Mouse (Mus musculus) adrenal gland, postnatal 14 days (tissue): ENCODE results near the gene Sema3b. TPM values are rescaled to one million over a fixed set of nuclear protein-coding genes. Genes with fewer than 3 reads are reported as not detected.
"Not testable (repeated sequence)": the region's sequence is repeated elsewhere in the genome, so short reads cannot be mapped to it uniquely, and the experiment has no call there.

ENCODE experiments used
- DNase-seq: peaks from one replicate; pipeline ENCODE4 v3.0.0; 2021; ENCODE audit warnings: mixed read lengths
- total RNA-seq: library from RNA; stranded (reverse); gene quantifications from 2 replicates; pipeline ENCODE4 v1.2.3, GENCODE M21; 2021

The Sema3b gene
- total RNA-seq, 1 experiment from 2014 or later, result 8.3 TPM

DNA sequence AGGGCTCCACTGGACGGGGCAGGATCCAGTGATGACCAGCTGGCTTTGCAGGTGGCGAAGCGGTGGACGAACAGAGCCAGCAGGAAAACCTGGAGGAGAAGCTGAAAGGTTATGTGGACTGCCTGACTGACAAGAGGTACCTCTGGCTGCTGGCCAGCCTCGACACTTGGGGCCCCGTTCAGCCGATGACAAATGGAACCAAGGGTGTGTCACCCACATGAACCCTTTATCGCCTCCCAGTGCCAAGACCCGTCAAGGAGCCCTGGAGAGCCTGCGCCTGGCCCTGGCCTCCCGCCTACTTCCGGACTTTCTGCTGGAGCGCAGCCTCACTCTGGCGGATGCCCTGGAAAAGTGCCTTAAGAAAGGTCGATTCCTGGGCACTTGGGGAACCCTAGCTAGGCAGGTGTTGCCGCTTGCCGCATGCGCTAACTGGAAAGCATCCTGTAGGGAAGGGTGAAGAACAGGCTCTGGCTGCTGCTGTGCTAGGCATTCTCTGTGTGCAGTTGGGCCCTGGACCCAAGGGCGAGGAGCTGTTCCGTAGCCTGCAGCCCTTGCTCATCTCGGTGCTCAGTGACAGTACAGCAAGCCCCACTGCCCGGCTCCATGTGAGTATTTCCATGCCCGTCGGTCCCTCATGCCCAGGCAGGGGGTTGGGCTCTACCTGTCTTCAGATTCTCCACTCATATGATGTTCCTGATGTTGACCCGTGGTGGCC lies 18.8 kb downstream of the Sema3b start:
- no peak for DNase-seq

DNA sequence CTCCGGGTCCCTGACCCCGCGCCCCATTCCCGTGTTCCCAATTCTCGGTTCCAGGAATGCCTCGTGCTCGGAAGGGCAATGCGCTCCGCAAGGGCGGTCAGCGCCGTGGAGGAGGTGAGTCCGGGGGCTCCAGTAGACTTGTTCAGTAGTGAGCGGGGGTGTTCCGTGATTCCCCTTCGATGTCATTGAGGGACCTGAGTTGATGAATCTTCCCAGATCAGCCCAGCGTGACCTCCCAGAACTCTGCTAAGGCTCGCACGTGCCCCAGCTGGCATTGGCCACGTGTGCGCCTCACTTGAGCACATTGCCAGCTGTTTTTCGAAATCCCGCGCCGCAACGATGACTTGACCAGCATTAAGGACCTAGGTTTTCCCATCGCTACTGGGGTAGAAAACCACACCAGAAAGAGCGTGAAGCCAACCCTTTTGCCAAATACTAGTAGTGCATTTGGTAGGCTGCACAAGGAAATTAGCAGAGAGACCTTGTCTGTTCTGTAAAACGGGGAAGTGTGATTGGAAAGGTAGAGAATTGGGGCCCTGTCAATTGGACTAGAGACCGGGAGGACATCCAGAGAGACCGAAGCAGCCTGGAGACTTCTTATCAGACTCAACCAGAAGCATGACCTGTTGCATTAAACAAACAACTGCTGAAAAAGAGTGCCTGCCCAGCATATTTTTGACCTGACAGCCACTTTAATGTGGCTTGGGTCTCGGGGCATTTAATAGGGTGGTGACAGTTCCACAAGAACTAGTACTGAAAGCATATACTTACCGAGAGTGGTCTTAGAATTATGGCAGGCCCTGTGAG lies 21.0 kb downstream of the Sema3b start:
- DNase-seq, result peak; percentile 81

DNA sequence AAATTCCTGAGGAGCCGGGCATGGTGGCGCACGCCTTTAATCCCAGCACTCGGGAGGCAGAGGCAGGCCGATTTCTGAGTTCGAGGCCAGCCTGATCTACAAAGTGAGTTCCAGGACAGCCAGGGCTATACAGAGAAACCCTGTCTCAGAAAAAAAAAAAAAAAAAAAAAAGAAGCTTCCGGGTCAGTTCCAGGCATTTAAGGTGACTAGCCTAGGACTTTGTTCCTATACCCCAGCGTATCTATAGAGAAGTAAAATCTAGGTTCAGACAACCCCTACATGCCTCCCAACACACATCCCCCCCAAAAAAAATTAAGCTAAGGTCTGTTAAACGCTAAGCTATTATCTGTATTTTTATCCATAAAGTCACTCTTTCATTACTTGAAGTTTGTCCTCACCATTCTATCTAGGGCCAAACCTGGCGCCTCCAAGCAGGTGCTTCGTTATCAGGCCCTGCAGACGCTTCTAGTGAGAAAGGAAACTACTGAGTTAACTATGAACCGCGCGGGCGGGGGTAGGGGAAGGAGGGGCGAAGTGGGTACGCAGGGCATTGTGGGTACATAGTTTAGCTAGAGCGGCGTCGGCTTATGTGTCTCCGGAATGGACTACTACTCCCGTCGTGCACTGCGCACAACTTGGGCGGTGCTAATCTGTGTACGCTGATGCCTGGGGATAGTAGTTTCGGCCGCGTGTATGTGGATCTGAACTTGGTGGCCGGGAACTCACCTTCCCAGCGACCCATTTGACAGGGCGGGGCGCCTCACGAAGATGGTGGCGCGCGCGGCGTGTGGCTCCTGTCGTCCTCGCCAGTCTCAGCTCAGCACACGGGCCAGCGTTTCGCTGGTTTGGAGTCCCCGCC lies 21.8 kb downstream of the Sema3b start, which contains the start of gene Ifrd2:
TSS of gene Ifrd2 (plus strand) at position 669 of the 859 bp plus-strand sequence.
- peak; percentile 98 for DNase-seq

DNA sequence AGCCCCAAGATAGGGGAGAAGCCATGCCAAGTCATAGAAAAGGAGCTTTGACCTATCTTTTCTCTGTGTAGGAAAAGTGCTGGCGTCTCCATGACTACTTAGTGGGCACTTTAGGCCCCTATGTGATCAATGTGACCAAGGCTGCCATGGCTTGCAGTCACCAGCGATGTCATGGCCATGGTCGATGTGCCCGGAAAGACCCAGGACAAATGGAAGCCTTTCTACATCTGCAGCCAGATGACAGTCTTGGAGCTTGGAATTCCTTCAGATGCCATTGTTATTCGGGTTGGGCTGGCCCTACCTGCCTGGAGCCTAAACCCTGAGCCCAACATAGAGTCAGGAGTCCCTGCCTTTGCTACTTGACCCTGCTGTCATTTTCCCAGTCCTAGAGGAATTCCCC lies 22.5 kb downstream of the Sema3b start:
- DNase-seq, result no peak

DNA sequence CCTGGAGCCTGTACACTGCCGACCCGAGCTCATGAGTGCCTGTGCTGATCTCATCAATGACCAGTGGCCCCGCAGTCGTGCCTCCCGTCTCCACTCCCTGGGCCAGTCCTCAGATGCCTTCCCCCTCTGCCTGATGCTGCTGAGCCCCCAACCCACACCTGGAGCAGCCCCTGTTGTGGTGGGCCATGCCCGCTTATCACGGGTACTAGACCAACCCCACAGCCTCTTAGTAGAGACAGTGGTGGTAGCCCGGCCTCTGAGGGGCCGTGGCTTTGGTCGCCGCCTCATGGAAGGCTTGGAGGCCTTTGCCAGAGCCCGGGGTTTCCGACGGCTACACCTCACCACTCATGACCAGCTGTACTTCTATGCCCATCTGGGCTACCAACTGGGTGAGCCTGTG lies 25.9 kb downstream of the Sema3b start:
- DNase-seq, result no peak

DNA sequence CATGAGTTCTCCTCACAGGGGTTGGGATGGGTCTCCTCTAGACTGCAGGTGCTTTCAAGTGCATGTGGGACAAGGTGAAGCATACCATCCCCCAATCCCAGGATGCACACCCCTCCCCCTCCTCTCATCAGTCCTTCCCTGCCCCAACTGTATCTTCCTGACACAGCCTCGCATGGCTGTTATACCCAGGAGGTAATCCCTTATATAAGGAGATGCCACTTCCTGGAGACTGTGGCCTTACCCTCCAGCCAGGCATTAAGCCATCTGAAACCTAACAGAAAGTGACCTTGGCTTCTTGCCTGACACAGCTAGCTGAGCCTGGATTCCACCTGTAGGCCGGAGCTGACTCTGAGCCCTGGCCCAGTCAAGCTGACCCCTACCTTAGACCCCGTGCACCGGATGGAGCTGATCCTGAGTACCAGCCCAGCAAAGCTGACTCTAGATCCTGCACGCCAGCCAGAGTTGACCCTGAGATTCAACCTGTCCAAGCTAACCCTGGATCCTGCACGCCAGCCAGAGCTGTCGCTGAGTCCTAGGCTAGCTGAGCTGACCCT lies 26.4 kb downstream of the Sema3b start:
- DNase-seq, result no peak

DNA sequence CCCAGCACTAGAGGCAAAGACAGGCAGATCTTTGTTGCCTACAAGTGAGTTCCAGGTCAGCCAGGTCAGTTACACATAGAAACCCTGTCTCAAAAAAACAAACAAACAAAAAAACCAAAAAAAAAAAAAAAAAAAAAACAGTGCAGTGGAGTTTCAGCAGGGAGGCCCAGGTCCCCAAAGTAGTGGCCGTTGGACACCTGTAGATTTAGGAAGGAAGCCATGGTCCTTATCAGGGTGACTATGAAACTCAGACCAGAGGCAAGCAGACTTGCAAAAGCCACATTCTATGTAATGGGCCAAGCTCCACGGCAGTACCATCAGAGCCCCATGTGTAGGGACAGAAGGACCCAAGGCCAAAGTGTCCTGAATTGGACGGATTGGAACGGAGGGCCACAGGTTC lies 27.4 kb downstream of the Sema3b start:
- DNase-seq, result no peak

DNA sequence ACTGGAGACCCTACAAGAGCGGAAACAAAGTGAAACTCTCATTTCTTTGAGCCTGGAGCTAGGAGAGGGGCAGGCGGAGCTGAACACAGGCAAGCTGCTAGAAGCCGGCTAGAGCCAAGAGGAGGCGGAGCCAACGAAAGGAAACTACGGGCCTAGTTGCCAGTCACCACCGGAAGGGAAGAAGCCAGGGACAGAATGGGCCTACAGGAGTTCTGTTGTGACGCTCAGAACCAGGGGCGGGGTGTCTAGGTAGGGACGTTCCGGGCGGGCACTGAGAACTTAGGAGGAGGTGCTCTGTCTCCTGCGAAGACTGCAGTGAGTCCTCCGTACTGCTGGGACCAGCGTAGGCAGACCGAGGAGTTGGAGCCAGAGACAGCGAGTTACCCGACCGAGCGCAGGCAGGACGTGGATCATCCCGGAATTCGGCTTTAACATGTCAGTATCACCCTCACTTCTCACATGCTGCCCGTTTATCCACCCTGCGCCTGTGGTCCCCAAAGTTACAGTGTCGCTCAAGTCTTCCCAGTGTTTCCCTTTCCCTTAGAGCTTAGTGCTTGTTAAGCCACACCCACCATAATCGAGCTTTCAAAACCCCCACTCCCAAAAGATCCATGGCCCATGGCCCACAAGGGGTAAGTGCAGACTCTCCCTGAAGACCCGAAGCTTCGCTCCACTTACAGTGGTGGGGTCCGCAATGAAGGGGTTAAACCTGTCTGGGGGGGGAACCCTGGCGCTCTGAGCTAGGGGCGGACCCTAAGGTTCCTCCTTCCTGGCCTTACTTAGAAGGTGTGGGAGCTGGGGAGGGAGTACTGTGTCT lies 28.3 kb downstream of the Sema3b start, which contains the start of gene Hyal3:
TSS of gene Hyal3 (plus strand) at position 318 of the 817 bp plus-strand sequence.
- peak; percentile 95 for DNase-seq

DNA sequence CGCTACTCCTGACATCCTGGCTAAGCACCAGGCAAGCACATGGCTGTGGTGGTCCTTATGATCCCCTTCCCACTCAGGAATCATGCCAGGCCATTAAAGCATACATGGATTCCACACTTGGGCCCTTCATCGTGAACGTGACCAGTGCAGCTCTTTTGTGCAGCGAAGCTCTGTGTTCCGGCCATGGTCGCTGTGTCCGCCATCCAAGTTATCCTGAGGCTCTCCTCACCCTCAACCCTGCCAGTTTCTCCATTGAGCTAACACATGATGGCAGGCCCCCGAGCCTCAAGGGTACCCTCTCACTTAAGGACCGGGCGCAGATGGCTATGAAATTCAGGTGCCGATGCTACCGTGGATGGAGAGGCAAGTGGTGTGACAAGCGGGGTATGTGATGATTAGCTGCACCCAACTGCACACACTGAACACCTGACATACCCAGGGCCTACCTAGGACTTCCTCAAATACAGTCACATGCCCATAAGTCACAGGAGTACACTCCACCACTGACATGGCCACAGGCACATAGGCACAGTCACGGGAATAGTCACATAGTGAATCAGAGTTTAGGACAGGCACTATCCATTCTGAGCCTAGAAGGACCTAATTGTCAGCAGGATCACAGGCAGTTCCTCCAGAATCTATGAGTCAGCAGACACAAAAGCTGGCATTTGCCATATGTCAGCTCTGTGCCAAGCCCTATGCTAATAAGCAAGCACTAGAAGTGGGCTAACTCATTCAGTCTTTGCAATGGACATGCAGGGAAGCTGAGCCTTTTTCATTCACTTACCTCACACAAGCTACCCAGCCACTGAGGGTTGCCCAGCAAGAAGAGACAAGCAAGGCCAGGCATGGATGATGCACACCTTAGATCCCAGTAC lies 29.8 kb downstream of the Sema3b start:
- no peak for DNase-seq

DNA sequence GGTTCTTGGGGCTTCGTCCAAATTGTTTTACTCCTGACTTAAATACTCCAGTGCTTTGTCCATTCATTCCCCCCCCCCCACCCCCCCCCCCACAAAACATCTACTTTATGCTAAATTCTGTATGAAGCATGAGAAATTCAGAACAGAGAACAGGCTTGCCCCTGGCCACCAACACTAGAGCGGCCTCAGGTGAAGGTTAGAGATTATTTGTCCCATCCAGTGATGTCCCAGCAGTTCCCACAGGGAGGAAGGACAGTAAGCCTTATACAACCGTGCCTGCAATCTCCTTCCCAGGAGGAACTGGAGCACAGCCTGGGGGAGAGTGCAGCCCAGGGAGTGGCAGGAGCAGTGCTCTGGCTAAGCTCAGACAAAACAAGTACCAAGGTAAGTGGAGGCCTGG lies 30.4 kb downstream of the Sema3b start, which contains the start of gene Naa80:
TSS of gene Naa80 (plus strand) at position 301 of the 400 bp plus-strand sequence.
- no peak for DNase-seq

DNA sequence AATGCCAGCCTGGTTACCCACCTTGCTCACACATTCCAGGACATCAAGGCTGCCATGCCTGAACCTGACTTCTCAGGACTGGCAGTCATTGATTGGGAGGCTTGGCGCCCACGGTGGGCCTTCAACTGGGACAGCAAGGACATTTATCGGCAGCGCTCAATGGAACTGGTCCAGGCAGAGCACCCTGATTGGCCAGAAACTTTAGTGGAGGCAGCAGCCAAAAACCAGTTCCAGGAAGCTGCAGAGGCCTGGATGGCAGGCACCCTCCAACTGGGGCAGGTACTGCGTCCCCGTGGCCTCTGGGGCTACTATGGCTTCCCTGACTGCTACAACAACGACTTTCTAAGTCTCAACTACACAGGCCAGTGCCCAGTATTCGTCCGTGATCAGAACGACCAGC lies 31.2 kb downstream of the Sema3b start:
- peak; percentile 39 for DNase-seq

DNA sequence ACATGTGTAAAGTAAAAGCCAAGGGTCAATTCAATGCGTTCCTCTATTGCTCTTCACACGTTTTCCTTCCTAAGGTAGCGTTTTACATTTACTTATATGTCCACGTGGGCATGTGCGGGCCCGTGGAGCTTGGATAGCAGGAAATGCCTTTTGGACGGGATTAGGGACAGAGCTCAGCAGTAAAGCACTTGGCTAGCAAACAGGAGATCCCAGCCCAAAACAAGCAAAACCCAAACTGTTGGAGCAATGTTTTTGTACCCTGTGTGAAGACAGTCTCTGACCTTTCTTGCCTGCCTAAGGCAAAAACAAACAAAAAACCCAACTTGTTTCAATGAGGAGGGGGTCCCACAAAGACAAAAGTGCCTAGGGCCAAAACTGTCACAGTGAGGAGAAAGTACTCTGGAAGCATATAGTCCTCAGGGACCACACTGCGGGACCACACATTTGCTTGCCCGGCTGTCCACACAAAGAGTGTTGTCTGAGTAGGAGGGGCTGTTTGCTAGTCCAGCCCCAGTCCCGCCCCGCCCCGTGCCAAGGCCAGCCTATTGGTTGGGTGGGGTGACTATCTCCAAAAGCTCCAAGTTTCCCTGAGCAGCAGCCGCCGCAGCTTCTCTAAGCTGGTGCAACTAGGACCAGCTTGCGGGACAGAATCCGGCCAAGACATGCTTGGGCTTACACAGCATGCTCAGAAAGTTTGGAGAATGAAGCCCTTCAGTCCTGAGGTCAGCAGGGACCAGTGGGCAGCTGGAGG lies 32.5 kb downstream of the Sema3b start, which contains the start of gene Hyal1:
TSS of gene Hyal1 (plus strand) at position 571 of the 751 bp plus-strand sequence.
- DNase-seq, result peak; percentile 91

DNA sequence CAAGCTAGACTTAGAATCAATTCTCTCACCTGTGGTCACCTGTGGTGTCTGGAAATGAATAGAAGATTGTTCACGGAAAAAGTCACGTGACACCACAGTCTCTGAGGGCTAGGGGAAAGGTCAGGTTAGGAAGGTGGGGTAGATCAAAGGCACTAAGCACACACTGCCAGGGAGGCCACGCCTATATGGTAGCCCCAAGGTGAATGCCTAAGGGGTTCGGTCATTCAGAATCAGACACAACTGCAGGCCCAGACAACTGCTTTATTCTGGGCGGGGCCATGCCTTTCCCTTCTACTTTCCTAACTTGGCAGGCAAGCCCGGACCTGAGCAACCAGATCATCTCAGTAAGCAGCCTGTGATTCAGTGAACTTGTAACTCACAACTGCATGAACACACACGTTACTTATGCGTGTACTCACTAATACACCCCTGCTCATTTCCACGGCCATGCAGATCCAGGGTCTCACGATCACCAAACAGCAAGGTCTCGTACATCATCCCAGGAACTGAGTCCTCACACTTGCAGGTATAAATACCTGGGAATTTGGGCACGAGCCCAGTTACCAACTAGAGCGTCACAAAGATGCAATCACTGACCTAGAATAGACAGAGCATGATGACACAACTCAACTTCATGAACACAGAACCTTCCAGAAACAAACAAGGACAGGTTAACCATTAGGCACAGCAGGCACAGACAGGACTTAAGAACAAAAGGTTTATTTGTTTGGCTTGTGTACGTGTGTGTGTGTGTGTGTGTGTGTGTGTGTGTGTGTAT lies 33.3 kb downstream of the Sema3b start:
- DNase-seq, result no peak

DNA sequence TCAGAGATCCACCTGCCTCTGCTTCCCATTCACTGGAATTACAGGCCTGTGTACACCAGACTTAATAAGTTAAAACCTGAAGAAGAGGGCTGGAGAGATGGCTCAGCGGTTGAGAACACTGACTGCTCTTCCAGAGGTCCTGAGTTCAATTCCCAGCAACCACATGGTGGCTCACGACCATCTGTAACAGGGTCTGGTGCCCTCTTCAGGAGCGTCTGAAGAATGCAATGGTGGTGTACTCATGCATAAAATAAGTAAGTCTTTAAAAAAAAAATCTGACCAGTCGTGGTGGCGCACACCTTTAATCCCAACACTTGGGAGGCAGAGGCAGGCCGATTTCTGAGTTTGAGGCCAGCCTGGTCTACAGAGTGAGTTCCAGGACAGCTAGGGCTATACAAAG lies 35.3 kb downstream of the Sema3b start:
- DNase-seq, result not testable (repeated sequence)

DNA sequence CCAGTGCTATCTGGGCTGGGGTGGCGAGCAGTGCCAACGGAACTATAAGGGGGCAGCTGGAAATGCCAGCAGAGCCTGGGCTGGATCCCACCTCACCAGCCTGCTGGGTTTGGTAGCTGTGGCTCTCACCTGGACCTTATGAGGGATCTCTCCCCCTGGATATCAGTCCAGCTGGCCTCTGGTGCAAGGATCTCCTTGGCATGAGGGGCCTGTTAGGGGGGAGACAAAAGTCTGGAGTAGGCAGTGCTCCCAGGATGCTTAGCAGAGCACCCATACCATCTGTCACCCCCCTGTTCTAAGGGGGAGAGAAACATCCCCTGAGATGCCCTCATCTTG lies 36.7 kb downstream of the Sema3b start:
- DNase-seq, result no peak

DNA sequence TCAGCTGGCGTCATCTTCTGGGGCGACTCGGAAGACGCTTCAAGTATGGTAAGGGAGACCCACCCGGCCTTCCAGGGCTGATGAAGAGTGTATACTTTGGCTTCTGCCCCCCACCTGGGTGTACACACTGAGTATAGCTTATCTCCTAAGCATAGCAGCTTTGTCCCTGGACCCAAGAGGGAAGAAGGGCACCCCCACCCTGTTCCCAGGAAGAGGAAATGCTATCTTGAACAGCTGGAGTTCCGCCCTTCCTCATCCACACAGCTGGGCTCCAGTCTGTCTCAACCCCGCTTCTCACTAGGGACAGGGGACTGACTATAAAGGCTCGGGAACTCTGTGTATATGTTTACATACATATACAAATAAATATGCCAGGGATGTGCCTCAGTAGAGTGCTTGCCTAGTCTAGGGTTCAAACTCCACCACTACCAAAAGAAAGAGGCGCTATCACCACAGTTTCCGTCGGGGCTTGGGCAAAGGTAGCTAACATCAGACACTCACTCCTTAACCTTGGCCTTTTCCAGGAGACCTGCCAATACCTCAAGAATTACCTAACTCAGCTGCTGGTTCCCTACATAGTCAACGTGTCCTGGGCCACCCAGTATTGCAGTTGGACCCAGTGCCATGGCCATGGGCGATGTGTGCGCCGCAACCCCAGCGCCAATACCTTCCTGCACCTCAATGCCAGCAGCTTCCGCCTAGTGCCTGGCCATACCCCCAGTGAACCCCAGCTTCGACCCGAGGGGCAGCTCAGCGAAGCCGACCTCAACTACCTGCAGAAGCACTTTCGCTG lies 37.3 kb downstream of the Sema3b start:
- no peak for DNase-seq

DNA sequence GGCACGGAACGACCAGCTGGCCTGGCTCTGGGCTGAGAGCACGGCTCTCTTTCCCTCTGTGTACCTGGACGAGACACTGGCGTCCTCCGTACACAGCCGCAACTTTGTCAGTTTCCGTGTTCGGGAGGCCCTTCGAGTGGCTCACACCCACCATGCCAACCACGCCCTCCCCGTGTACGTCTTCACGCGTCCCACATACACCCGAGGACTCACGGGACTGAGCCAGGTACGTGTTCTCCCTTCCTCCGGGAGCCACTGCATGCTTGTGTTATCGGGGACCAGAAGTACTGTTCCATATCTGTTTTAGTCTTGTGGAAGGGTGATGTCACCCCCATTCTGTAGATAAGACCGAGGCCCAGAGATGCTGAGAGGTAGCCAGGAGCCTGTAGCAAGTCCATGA lies 38.2 kb downstream of the Sema3b start:
- DNase-seq, result no peak

DNA sequence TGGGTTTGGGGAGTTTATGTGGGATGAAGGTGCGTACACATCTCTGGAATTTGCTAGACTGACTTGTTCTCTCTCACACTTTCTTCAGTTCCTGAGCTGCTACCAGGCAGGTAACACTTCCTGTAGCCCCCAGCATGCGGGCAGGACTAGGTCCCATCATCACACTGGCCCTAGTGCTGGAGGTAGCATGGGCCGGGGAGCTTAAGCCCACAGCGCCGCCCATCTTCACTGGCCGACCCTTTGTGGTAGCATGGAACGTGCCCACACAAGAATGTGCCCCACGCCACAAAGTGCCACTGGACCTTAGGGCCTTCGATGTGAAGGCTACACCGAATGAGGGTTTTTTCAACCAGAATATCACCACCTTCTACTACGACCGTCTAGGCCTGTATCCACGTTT lies 39.0 kb downstream of the Sema3b start:
- no peak for DNase-seq
